Mouse (Mus musculus): ENCODE data around the gene Dera.

GRCm38 (mm10) chr6:137789658-137790057, 35.3 kb downstream of the Dera start:
- TF ChIP-seq CTCF (conservative IDR thresholded peaks at IDR 0.05 in 1 of 2, IDR thresholded peaks at IDR 0.05 in 1 of 2; ENCODE audit: low read depth in 2 of 2, low read length in 2 of 2), result no peak
- no peak for TF ChIP-seq CHD1 (IDR thresholded peaks at IDR 0.05; ENCODE audit: low read depth, low read length)
- no peak for TF ChIP-seq BHLHE40 (IDR thresholded peaks at IDR 0.05; ENCODE audit: low read depth, low read length)
- TF ChIP-seq CHD2 (IDR thresholded peaks at IDR 0.05; ENCODE audit: low read length), result no peak
- TF ChIP-seq MAX (IDR thresholded peaks at IDR 0.05; ENCODE audit: low read length), result no peak
- TF ChIP-seq POLR2A (IDR thresholded peaks at IDR 0.05; ENCODE audit: low read depth, low read length), result no peak
- TF ChIP-seq GABPA (IDR thresholded peaks at IDR 0.05; ENCODE audit: insufficient replicate concordance, low read depth, low read length), result no peak
- no peak for TF ChIP-seq POLR2AphosphoS2 (IDR thresholded peaks at IDR 0.05; ENCODE audit: low read depth, low read length)
